Mouse (Mus musculus) spleen, adult 2 months (tissue): Measurements from ENCODE around the gene Tldc2.

Experiments used
- CTCF ChIP-seq: fragments of 200-500 bp; IDR thresholded peaks from 2 replicates; pipeline ENCODE4 v1.5.1; 2011; ENCODE audit warnings: mild to moderate bottlenecking, inconsistent platforms; ENCODE audit not compliant: insufficient read depth, insufficient read length, insufficient replicate concordance; ENCODE audit errors: extremely low read depth
- POLR2A ChIP-seq: fragments of 200-500 bp; IDR thresholded peaks from 2 replicates; pipeline ENCODE4 v1.6.1; 2011; ENCODE audit warnings: low read depth, low read length, inconsistent platforms

DNA sequence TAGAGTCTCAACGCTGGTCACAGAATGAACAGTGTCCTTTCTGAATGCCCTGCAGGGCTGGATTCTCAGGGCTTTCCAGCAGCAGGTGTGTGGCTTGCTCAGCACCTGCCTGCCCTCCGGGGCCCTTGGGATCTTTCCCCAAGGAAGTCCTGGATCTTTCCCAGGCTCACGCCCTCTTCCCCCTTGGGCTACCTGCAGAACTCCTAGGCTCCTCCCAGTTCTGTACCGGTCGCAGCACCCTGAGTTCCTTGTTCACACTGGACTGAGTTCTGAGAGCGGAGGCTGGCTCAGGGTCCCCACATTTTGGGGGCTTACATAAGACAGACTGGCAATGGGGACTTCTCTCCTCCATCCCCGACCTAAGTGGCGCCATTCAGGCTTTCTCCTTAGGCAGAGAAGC is 27.7 kb upstream of the Tldc2 start:
- no peak for TF ChIP-seq CTCF
- no peak for TF ChIP-seq POLR2A
